Mouse (Mus musculus) monocyte, adult 2 months (primary cell): Measurements from ENCODE around the gene Card11.

ENCODE experiments used
- DNase-seq, 2 experiments: peaks; one replicate each; pipeline ENCODE4 v3.0.0; 2022; ENCODE audit warnings: low spot score in 2 of 2, low read depth in 1 of 2

The Card11 gene

DNA sequence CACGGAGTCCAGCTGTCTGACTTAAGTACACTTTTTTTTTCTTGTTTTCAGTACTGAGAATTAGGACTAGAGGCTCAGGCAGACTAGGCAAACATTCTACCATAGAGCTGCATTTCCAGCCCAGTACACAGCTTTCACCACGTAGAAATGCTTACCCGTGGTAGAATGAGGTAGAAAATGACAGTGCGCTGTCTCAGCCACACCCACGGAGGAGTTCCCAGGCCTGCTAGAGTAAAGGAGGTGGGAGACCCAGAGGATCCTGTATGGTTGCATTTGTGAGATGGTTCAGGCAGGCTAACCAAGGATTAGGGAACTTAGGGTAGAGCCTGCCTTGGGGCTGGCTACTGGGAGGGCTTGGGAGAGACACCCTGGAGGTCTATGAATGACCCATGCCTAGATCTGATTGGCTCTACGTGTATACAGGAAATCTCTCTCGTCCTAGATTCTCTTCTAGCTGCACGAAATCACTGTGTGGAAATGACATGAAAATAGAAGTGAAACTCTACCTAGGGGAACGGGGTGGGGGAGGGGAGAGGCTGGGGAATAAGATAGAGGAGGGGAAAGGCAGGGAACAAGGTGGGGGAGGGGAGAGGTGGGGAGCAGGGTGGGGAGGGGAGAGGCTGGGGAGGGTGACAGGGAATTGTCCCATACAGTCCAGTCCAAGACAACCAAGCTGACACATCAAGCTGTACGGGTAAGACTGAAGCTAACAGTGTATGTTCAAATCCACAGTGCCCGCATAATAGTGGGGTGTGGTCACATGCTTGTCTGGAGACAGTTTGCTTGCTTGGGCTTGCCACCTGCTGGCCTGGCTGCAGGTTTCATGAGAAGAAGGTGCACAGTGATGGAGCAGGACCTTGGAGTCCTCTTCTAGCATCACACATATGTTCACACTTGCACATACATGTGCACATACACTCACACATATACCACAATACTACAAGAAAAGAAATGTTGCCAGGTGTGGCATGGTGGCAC, 8.0 kb downstream of the Card11 start:
- no peak for DNase-seq

DNA sequence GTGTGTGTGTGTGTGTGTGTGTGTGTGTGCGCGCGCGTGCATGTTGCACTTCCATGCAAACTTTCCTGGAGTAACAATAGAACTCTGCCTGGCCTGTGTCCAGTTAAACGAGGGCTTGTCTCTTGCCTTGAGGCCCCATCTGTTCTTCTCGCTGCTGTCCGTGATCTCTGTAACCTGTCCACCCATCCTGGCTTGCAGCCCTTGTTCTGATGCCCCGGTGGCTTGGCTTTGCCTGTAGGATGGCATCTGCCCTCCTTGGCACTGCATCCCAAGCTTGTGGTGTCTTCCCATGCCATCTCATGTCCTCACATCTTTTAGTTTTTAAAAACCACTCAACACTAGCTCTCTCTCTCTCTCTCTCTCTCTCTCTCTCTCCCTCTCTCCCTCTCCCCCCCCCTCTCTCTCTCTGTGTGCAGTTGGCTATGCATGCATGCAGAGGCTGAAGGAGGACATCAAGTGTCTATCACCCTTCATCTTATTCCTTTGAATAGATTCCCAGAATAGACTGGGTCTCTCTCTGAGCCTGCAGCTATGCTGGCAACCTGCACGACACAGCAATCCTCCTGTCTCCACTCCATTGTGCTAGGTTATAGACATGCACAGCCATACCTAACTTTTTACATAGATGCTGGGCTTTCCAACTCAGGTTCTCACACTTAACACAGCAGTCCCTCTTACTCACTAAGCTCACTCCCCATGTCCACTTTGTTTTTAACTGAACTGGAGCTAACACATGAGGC, 14.9 kb downstream of the Card11 start:
- DNase-seq = no peak

DNA sequence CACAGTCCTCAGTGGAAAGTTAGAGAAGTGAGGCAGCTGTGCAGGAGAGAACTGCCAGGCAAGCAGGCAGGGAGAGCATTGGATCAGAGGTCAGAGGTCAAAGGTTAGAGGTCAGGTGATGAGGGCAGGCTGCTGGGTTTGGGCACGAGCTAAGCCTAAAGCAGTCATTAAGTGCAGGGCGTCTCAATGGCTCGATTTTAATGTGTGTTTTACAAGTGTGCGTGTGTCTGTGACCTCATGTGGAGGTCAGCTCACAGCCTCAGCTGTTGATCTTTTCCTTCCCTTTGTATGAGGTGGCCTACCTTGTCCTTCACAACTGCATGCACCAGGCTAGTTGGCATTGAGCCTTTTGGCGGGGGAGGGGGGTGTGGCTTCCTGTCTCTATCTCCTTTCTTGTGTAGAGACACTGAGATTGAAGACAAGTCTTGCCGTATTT, 19.0 kb downstream of the Card11 start:
- DNase-seq = no peak

DNA sequence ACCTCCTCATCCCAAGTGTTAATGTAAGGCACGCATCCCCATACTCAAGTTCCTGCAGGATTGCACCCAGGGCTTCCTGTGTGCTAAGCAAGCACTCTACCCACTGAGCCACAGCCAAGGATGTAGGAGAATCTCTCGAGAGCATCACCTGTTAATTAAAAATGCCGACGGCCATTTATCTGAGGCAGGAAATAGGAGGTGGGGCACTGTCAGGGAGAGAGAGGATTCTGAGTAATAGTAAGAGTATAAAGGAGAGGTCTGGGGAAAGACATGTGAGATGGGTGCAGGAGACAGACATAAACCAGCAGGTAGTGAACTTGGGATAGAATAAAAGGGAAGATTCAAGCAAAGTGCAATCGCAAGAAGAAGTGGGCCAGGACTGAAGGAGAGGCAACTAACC, 19.6 kb downstream of the Card11 start:
- DNase-seq = no peak

DNA sequence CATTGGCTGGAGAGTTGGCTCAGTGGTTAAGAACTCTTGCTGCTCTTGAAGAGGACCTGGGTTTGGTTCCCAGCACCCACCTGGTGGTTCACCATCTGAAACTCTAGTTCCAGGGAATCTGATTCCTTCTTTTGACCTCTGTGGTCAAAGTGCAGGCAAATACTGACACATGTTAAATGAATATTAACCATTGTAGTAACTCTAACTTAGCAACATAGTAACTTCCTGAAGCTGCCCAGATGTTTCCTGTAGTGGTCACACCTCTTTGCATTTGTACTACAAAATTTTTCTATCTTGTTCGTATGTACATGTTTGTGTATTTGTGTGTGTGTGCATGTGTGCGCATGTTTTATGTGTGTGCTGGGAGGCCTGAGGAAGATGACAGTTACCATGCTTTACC, 20.3 kb downstream of the Card11 start:
- DNase-seq = no peak

DNA sequence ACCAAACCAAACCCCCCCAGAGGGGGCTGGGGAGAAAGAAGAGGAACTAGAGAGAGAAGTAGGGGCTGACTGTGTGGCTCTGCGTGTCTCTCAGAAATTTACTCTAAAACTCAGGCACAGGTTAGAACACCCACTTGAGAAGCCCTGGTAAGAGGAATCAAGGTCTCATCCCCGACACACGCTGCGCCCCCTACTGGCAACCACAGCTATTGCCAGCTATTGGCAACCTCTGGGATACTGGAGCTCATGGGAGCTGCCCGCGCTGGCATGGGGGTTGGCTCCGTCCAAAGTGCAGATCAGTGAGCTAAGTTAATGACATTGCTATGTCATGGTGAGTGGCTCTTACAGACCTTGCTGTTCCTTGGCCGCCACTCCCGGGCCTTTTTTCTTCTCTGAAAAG, 37.4 kb downstream of the Card11 start:
- peak in 1 of 2 experiments; percentile 24 for DNase-seq

DNA sequence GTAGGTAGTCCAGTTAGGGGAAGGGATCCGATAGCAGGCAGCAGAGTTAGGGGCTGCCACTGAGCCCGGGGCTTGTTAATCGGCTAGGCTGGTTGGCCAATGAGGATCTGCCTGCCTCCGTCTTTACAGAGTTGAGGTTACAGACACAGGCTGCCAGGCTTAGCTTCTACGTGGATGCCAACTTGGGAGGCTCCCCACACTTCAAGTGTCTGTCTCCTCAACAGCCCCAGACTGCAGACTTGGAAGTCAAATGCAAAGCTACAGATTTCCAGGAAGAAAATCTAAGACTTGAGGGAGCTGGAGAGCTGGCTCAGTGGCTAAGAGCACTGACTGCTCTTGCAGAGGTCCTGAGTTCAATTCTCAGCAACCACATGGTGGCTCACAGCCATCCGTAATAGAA, 39.6 kb downstream of the Card11 start:
- DNase-seq = no peak

DNA sequence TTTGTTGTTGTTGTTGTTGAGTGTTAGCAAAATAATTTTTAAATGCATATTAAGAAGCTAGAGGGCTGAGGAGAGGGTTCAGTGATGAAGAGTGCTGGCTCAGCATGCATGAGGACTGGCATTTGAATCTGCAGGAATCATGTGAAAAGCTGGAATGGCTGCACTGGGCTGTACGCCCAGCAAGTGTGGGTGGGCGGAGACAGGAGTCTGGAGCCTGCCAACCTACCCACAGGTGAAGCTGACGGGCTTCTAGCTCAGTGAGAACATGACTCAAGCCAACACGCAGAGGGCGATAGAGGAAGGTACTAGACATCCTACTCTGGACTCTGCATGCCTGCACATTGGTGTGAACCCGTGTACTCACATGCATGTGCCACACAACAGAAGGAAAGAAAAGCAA, 41.2 kb downstream of the Card11 start:
- DNase-seq = no peak

DNA sequence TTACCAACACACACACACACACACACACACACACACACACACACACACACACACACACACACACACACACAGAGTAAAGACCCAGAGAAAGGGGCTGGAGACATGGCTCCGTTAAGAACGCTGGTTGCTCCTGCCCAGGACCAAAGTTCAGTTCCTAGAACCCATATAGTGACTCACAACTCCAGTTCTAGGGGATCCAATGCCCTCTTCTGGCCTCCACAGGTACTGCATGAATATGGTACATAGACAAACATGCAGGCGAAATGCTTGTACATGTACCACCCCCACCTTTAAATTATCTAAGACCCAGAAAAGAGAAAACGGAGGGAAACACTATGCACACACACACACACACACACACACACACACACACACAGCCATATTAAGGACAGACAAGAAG, 43.3 kb downstream of the Card11 start:
- no peak for DNase-seq

DNA sequence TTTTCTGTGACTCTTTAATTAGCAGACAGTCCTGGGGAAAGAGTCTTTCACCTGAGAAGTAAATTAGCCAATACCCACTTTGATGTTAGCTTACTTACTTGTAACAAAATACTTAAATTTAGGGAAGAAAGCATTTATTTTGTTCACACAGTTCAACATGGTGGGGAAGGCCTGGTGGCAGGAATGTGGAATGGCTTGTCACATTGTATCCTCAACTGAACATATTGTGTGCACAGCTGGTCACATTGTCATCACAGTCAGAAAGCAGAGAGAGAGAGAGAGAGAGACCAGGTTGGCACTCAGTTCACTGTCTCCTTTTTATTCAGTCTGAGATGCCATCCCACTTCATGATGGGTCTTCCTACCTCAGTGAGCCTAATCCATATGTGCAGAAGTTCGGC, 44.7 kb downstream of the Card11 start:
- DNase-seq = no peak

DNA sequence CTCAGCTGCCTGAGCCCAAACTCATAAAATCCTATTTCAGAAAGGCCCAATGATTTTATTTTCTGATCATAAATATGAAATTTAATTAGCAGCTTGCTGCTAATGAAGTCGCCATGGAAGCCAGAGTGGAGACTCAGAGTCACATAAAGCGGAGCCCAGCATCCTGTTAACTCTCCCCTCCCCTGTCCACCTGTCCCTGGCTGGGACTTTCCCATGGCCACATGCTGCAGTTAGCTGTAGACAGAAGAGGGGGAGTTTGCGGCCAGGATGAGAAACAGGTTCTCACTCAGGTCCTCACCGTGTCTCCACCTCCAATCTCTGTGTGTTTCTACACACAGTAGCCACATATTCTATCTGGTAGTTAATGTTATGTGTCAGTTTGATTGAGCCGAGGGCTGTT, 48.6 kb downstream of the Card11 start:
- no peak for DNase-seq

DNA sequence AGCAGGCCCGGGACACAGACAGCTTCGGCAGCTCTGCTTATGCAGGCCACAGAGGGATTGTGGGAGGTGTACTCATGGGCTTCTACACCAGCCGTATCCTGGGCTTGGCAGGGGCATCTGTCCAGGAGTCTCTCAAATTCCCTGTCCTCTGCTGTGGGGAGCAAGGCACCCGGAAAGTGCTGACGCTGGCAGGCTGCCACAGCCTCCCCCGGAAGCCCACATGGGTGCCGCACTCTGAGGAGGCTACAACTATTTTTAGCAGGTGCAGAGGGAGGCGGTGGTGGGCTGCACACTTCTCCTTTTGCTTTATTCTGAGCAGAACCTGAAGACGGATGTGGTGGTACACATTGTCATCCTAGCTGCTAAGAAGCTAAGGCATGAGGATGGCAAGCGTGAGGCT, 52.4 kb downstream of the Card11 start:
- DNase-seq = peak in 1 of 2 experiments; percentile 27

DNA sequence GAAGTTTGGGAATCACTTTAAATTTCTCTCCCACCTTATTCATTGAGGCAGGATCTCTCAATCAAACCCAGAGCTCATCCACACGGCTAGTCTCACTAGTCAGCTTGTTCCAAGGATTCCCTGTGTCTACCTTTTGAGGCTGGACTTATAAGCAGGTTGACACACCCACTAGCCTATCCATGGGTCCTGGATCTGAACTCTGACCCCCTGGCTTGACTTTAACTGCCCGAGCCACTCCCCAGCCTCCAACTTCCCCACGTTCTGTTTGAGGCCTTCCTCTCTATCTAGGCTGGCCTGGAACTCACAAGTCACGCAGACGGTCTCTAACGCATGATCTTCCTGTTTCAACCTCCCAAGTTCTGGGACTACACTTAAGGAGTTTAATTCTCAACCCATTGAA, 54.3 kb downstream of the Card11 start:
- DNase-seq = no peak

DNA sequence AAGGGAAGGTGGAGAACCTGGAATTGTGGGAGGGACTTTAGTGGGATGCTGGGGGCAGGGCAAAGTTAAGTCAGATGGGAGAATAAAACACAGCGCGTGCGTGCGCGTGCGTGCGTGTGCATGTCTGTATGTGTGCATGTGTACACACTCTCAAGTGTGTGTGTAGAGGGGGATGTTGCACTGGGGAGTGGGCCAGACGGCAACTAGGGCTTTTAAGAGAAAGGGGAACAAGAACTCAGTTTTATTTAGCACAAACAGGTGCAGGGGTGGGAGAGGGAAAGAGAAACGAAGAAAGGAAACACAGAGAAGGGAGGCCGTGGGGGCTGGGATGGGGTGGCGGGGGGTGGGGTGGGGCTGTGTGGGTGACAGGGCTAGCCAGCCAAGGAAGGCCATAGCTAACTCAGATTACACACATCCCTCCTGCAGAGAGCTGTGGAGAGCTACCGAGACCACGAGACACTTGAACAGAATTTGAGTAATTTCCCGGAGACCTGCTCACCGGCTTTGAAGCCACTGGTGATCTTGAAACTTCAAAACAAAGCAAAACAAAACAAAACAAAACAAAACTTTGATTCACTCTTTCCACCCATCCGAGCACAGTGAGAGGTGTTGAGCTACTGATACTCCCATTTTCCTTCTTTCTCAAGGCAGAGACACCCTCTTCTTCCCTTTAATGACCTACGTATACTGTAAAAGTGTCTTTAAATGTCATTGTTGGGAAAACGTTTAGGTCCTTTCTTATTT, 55.8 kb downstream of the Card11 start:
- no peak for DNase-seq

DNA sequence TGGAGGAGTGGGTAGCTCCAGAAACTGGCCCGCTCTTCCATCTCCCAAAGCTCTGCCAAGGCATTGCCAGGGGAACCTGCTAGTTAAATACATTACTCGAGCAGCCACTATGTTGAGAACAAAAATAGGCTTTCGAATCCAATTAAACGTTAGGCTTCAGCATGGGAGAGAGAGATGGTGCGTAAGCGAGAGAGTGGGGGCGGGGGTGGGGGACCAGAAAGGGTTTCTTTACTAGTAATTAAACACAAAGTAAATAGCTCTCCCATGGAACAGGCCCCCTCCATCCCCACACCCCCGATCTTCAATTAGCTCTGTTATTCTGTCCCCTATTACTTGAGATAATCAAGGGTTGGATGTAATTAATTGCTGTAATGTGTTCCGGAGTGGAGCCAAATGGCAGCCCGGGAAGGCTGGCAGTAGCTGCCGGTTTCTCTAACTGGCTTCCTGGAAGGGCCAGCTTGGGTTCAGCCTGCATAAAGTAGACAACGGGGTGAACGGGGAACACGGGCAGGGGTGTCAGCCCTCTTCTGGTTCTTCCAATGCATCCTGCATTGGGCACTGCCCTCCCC, 59.4 kb downstream of the Card11 start:
- no peak for DNase-seq

DNA sequence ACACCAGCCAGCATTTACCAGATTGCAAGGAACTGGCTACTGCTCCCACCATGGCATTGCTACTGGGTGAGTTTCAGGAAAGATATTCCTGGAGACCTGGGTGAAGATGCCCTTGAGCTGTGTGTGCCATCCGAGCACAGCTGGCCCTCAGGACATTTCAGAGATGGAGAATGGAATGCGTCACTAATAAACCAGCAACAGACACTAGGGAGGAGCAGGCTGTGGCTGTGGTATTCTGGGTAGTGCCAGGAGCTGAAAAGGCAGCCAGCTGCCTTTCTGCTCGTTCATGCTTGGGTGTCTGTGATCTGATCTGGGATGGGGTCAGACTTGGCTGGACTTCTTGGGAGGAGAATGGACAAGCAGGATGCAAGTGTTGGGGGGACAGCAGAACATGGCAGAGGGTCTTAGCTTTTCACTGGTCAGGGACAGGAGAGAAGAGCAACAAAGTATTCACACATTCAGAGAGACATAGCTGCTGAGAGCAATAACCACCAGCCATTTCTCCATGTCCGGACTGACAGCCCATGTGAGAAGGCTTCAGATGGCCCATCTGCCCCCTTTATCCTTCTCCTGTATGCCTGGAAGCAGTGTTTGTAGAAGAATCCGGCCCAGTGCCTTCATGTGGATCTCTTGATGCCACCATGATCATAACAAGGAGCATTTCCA, 60.0 kb downstream of the Card11 start:
- no peak for DNase-seq

DNA sequence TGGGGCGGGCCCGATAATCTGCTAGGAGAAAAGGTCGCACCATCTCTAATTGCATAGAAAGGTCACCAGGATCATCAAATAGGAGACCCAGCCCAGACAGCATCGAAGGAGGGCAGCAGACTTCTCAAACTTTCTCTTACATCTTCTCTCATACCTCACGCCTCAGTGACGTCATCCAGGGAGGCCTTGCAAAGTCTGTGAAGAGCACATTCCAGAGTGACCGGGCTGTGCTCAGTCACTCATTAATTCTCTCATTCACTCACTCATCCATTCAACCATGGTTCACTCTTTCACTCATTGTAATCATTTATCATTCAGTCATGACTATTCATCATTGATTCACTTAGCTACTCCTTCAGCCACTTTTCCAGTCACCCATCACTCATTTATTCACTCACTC, 63.6 kb downstream of the Card11 start:
- no peak for DNase-seq

DNA sequence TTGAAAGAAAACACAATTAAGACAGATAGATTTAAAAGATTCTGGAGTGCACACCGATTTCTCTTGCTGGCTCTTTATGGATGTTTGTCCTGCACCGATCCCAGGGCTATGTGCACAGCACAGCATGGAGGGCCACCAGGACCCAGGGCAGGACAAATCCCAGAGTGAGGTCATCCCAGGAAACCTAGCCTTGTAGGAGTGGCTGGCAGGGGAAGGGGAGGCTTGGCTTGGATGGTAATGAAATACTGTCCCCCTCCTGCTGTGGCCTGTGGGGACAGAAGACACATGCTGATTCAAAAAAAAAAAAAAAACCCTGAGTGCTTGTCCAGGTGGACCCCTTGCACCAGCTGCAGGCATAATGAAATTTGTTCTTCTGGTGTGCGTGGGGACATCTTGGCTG, 64.5 kb downstream of the Card11 start:
- DNase-seq = no peak

DNA sequence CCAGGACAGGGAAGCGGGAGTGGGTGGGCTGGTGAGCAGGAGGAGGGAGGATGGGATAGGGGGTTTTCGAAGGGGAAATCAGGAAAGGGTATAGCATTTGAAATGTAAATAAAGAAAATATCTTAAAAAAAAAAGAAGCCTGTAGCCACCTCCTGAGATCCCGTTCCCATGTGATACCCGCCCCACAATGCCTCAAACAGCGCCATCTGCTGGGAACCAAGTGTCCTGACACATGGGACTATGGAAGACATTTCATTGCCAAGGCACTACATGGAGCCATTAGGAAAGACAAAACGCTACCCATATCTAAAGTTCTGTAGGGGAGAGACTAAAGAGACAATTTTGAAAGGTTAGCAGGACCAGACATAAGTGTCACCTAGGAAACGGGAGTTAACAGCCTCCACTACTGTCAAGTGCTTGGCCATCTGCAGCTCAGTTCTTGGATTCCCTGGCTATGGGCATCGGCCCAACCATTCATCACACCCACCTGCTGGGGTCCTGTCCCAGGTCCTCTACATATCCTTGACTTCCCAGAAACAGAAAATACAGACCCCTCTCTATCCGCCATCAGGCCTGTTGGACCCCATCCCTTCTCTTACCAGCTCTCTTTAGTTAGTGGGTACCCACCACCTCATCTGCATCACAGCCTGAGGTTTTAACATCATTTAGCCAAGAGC, 65.6 kb downstream of the Card11 start:
- DNase-seq = no peak

DNA sequence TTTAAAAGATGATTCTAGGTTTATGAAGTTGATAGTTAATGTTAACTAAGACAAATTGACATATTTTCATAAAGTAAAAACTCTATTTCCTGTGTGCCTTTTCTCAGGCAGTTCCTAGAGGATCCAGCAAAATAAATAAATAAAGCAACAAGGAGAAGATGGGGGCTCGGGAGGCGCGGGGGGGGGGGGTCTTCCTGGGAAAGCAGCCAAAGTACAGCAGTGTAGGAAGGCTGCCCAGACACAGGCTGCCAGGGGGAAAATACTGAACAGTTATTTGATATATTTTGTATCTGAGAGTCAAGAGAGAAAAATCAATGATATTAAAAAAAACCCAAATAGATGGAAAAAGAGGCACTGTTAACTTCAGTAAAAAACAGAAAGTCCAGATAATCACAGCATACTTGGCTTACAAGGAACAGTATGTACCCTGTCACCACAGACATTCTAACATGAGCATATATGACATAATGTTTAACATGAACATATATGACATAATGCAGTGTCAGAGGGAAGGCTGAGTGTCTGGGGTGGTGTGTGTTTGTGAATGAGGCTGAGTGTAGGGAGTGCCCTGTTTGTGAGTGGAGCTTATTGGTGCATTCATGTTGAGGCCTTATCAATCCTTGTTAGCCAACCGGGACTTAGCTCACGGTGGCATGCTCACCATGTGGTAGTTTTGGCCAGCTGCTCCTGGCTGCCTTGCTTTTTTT, 68.7 kb downstream of the Card11 start:
- DNase-seq = no peak
